Mouse (Mus musculus): ENCODE results near the gene Tnrc6c. TPM values are rescaled to one million over a fixed set of nuclear protein-coding genes. Genes with fewer than 3 reads are reported as not detected.

The Tnrc6c gene
- polyA plus RNA-seq, 1 experiment, result 43.8 TPM

DNA sequence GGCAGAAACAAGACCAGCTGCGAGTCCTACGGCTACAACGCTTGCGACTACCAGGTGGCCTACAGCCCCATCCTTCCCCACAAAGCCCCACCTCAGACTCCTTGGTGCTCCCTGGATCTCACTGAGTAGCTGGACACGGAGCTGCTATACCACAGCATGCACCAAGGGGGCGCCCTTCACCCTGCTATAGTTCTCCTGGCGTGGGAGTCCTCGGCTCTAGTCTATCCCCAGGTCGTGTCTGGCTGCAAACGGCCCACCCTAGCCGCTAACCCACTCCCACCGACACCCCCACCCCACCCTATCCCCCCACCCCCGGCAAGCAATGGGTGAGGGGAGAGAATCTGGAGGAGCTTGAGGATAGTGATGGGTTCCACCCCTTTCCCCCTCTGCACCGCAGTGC lies 136.2 kb downstream of the Tnrc6c start:
- H3K27ac ChIP-seq (ENCODE audit: insufficient read depth, low read length), result no peak overlapping the region
- no peak overlapping the region for H3K4me3 ChIP-seq (replicated peaks; ENCODE audit: insufficient read depth, low read depth, low read length)
- DNase-seq, result peak in 1 of 2 experiments; percentile 54
- no peaks in the 10 kb centered on the region for H3K27me3 ChIP-seq (ENCODE audit: control insufficient read depth, insufficient read depth, low read length)
- WGBS, result 8% methylated on average over 14 of the region's 14 CpGs
- no peaks in the 10 kb centered on the region for H3K4me1 ChIP-seq (ENCODE audit: control insufficient read depth, insufficient read depth, low read length)
- peak; percentile 69 for TF ChIP-seq CTCF (IDR thresholded peaks at IDR 0.05; ENCODE audit: borderline replicate concordance, insufficient read depth, low read depth, low read length)
- no peak for TF ChIP-seq POLR2A (IDR thresholded peaks at IDR 0.05; ENCODE audit: borderline replicate concordance, insufficient read depth, low read length)

DNA sequence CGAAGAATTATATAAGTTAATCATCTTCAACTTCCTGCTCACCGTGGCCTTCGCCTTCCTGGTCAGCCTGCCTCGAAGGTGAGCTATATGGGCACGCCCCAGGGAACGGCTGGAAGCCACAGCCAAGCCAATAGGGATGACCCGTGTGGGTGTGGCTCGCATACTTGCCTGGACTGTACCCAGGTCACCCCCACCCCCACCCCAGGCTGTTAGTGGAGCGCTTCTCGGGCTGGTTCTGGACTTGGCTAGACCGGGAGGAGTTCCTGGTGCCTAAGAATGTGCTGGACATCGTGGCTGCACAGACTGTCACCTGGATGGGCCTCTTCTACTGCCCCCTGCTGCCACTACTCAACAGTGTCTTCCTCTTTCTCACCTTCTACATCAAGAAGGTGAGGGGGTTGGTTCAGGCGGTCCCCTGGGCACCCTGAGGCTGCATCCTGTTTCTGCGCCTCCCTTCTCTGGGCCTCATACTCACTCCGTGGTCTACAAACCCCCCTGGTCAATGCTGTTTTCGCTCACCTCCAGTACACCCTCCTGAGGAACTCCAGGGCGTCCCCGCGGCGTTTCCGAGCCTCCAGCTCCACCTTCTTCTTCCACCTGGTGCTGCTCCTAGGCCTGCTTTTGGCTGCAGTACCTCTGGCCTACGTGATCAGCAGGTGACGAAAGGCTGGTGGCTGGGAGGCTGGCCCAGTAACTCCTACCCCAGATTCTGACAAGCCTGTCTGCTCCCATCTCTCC lies 136.8 kb downstream of the Tnrc6c start:
- WGBS, result 55% methylated on average over 23 of the region's 23 CpGs
- H3K4me1 ChIP-seq (ENCODE audit: control insufficient read depth, insufficient read depth, low read length), result no peaks in the 10 kb centered on the region
- TF ChIP-seq POLR2A (IDR thresholded peaks at IDR 0.05; ENCODE audit: borderline replicate concordance, insufficient read depth, low read length) (no peak), CTCF (IDR thresholded peaks at IDR 0.05; ENCODE audit: borderline replicate concordance, insufficient read depth, low read depth, low read length) (no peak)
- H3K27ac ChIP-seq (ENCODE audit: insufficient read depth, low read length), result no peak overlapping the region
- DNase-seq, result no peak
- H3K27me3 ChIP-seq (ENCODE audit: control insufficient read depth, insufficient read depth, low read length), result no peaks in the 10 kb centered on the region
- H3K4me3 ChIP-seq (replicated peaks; ENCODE audit: insufficient read depth, low read depth, low read length), result no peak overlapping the region

DNA sequence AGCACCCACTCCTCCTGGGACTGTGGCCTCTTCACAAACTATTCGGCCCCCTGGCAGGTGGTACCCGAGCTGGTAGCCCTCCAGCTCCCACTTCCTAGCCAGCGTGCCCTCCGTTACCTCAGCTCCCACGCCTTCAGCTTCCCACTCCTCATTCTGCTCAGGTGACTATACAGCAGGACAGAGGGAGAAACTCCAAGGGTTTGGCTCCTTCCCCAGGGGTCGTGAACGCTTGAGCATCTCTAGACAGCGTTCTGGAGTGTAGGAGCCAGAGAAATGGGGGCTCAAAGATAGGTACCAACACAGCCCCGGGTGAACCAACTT lies 137.3 kb downstream of the Tnrc6c start:
- no peak for TF ChIP-seq CTCF (IDR thresholded peaks at IDR 0.05; ENCODE audit: borderline replicate concordance, insufficient read depth, low read depth, low read length)
- no peak for TF ChIP-seq POLR2A (IDR thresholded peaks at IDR 0.05; ENCODE audit: borderline replicate concordance, insufficient read depth, low read length)
- H3K4me3 ChIP-seq (replicated peaks; ENCODE audit: insufficient read depth, low read depth, low read length), result no peak overlapping the region
- no peaks in the 10 kb centered on the region for H3K4me1 ChIP-seq (ENCODE audit: control insufficient read depth, insufficient read depth, low read length)
- 91% methylated on average over 9 of the region's 9 CpGs for WGBS
- H3K27me3 ChIP-seq (ENCODE audit: control insufficient read depth, insufficient read depth, low read length), result no peaks in the 10 kb centered on the region
- no peak overlapping the region for H3K27ac ChIP-seq (ENCODE audit: insufficient read depth, low read length)
- DNase-seq, result no peak

DNA sequence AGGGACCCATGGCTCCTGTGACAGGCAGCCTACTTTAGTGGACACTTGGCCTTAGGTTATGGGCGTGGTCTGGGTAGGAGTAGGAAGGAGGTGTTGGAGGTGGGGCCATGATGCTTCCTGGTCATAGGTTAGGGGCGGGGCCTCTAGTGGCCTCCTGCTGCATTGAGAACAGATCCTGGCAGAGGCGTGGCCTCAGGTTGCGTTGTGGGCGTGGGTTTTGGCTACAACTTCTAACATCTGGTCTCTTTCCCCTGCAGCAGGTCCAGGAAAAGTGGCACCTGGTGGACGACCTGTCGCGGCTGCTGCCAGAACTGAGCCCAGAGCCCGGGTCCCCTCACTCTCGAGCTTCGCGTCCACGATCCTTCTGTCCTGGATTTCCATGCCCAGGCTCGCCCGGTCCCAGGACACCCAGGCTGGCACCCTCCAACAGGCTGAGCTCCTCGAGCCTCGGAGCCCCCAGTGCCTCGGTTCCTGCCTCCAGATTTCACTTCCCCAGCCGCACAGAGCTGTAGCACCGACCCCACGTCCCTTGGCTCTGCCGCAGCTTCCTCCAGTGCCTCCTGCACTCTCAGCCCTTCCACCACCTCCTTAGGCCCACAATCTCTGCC lies 138.3 kb downstream of the Tnrc6c start:
- H3K27ac ChIP-seq (ENCODE audit: insufficient read depth, low read length), result no peak overlapping the region
- no peak overlapping the region for H3K4me3 ChIP-seq (replicated peaks; ENCODE audit: insufficient read depth, low read depth, low read length)
- no peak for DNase-seq
- WGBS, result 22% methylated on average over 22 of the region's 22 CpGs
- H3K27me3 ChIP-seq (ENCODE audit: control insufficient read depth, insufficient read depth, low read length), result no peaks in the 10 kb centered on the region
- no peaks in the 10 kb centered on the region for H3K4me1 ChIP-seq (ENCODE audit: control insufficient read depth, insufficient read depth, low read length)
- TF ChIP-seq CTCF (IDR thresholded peaks at IDR 0.05; ENCODE audit: borderline replicate concordance, insufficient read depth, low read depth, low read length) (no peak), POLR2A (IDR thresholded peaks at IDR 0.05; ENCODE audit: borderline replicate concordance, insufficient read depth, low read length) (no peak)

DNA sequence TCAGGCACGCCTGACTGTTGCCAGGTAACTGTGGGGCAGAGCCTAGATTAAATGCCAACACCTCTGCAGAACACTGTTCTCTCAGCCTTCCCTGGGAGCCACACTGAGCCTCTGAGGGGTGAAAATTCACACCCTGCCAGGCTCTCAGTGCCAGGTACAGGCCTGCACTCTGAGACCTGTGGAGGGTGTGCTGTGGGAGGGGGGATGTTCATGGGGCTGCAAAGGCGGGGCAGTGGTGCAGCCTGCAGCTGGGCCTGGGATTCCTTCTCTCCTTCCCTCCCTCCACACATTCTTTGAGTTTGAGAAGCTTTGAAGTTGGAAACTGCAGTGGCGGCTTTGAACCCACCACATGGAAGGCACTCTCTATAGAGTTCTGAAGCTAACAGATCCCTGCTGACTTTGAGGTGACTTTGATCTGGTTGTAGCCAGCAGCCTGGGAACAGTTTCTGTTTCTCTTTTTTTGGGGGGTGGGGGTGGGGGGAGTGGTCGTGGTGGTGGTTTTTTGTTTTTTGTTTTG lies 140.0 kb downstream of the Tnrc6c start:
- Histone ChIP-seq H3K27ac (ENCODE audit: insufficient read depth, low read length) (no peak overlapping the region), H3K27me3 (ENCODE audit: control insufficient read depth, insufficient read depth, low read length) (no peaks in the 10 kb centered on the region; the same call in 1 of the 2 replicates), H3K4me3 (replicated peaks; ENCODE audit: insufficient read depth, low read depth, low read length) (no peak overlapping the region), H3K4me1 (ENCODE audit: control insufficient read depth, insufficient read depth, low read length) (no peaks in the 10 kb centered on the region)
- no peak for TF ChIP-seq POLR2A (IDR thresholded peaks at IDR 0.05; ENCODE audit: borderline replicate concordance, insufficient read depth, low read length)
- TF ChIP-seq CTCF (IDR thresholded peaks at IDR 0.05; ENCODE audit: borderline replicate concordance, insufficient read depth, low read depth, low read length), result no peak
- 78% methylated on average over 4 of the region's 4 CpGs for WGBS
- no peak for DNase-seq

DNA sequence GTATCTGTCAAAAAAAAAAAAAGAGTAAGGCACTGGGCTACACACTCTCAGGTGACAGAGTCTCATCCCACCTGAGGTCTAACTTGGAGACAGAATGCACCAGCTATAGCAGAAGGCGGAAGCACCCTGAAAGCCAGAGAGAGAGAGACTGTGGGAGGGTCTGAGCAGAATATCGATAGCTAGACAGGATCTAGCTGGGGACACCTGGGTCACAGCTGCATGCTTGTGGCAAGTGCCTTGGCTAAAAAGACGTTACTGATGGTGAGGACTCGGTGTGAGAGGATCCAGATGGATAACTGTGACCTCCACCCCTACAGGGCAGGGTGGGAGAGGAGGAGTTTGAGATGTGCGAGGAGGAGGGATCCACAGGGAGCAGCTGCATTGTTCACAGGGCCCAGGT lies 142.9 kb downstream of the Tnrc6c start:
- H3K27me3 ChIP-seq (ENCODE audit: control insufficient read depth, insufficient read depth, low read length), result no peaks in the 10 kb centered on the region; the same call in 1 of the 2 replicates
- TF ChIP-seq CTCF (IDR thresholded peaks at IDR 0.05; ENCODE audit: borderline replicate concordance, insufficient read depth, low read depth, low read length) (no peak), POLR2A (IDR thresholded peaks at IDR 0.05; ENCODE audit: borderline replicate concordance, insufficient read depth, low read length) (no peak)
- H3K4me3 ChIP-seq (replicated peaks; ENCODE audit: insufficient read depth, low read depth, low read length), result no peak overlapping the region
- 64% methylated on average over 5 of the region's 5 CpGs for WGBS
- DNase-seq, result no peak
- no peaks in the 10 kb centered on the region for H3K4me1 ChIP-seq (ENCODE audit: control insufficient read depth, insufficient read depth, low read length)
- H3K27ac ChIP-seq (ENCODE audit: insufficient read depth, low read length), result no peak overlapping the region

DNA sequence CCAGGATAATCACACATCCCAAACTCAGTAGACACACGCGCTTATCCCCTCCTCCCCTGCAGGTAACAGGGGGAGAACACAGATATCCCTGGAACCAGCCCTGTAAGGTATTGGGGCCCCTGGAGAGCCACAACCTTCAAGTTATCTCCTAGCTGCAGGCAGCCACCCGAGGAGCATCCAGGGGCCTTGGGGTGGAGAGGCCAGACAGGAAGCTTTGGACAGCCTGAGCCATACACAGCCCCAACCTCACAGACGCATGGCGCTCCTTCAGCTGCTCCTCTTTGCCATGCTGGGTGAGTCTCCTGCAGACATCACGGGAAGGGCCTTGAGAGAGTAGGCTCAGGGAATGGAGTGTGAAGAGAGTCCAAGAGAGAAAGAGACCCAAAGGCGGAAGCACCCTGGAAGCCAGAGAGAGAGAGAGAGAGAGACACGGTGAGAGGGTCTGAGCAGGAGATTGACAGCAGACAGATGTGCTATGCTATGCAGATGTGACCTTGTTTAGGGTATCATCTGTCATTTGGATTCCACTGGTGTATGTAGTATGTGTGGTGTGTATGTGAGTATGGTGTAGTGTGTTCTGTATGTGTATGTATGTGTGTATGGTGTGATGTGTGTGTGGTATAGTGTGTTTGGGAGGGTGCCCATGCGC lies 143.5 kb downstream of the Tnrc6c start, which contains the start of gene 6030468B19Rik:
Gene 6030468B19Rik, plus strand, starts transcription at position 150 of the 649 bp plus-strand sequence.
- Histone ChIP-seq H3K4me1 (ENCODE audit: control insufficient read depth, insufficient read depth, low read length) (no peaks in the 10 kb centered on the region), H3K4me3 (replicated peaks; ENCODE audit: insufficient read depth, low read depth, low read length) (no peak within 1 kb of the TSS), H3K27ac (ENCODE audit: insufficient read depth, low read length) (no peak within 1 kb of the TSS), H3K27me3 (ENCODE audit: control insufficient read depth, insufficient read depth, low read length) (no peaks in the 10 kb centered on the region; the same call in 1 of the 2 replicates)
- TF ChIP-seq CTCF (IDR thresholded peaks at IDR 0.05; ENCODE audit: borderline replicate concordance, insufficient read depth, low read depth, low read length), result no peak
- TF ChIP-seq POLR2A (IDR thresholded peaks at IDR 0.05; ENCODE audit: borderline replicate concordance, insufficient read depth, low read length), result no peak
- DNase-seq, result no peak
- 80% methylated on average over 9 of the region's 9 CpGs for WGBS
